Mouse (Mus musculus): ENCODE measurements around the gene Wdr47. TPM values are rescaled to one million over a fixed set of nuclear protein-coding genes. Genes with fewer than 3 reads are reported as not detected.
"Not testable (repeated sequence)": the region's sequence is repeated elsewhere in the genome, so short reads cannot be mapped to it uniquely, and the experiment has no call there.

Gene Wdr47
- 70.8 and 72.9 TPM in 2 replicates for polyA plus RNA-seq (2015; fragmentation: Nextera tagmentation; extraction: Ambion mirVana)

DNA sequence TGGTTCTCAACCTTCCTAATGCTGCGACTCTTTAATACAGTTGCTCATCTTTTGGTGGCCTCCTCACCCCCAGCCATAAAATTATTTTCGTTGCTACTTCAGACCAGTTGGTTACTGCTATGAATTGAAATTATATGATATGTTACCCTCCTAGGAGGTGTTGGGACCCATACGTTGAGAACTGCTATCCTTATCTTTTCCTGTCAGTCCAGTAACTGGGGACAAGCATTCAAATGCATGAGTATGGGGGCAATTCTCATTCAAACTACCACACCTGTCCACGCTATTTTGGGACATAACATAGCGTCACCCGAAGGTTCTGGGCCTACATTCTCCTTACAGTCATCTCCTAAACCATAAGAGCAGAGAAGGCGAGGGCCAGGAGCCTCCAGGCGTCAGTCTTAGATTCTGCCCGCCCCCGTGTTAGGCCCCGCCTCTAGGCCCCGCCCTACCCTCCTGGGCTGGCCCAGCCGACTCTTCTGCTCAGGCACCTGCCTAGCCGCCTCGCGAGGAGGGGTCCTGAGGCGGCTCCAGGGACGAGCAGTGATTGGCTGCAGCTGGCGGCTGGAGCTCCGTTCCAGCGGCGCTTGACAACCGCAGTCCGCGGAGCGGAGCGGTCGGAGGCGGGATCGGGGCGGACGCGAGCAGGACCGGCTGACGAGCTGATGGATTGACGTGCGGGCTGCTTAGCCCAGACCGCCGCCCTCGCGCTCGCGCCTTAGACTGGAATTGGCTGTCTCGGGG lies at the start of gene Wdr47:
Wdr47 (plus strand) TSS at position 494 of the 744 bp plus-strand sequence.
- Histone ChIP-seq H3K4me2 (peak within 1 kb of the TSS; percentile 83), H3K36me3 (ENCODE audit: poor library complexity, severe bottlenecking) (no peaks in the 10 kb centered on the region), H3K9me3 (replicated peaks) (no peaks in the 10 kb centered on the region), H3K9ac (peak within 1 kb of the TSS; percentile 94), H3K27me3 (no peaks in the 10 kb centered on the region), H3K4me1 (peaks cover 18% of the 10 kb centered on the region), H3K4me3 (peak within 1 kb of the TSS; percentile 95), H3K27ac (peak within 1 kb of the TSS; percentile 96)
- WGBS, result 6% methylated on average over 41 of the region's 44 CpGs
- ATAC-seq, result peak; percentile 99

GRCm38 (mm10) chr3:108542299-108542698 lies 48.8 kb upstream of the Wdr47 start:
- ATAC-seq, result no peak
- H3K36me3 ChIP-seq (ENCODE audit: poor library complexity, severe bottlenecking), result no peaks in the 10 kb centered on the region
- no peaks in the 10 kb centered on the region for H3K9me3 ChIP-seq (replicated peaks)
- no peak overlapping the region for H3K4me3 ChIP-seq
- 0 out of 2 replicates have a peak, but pooled peaks cover 4% of the 10 kb centered on the region for H3K4me1 ChIP-seq
- no peak overlapping the region for H3K4me2 ChIP-seq
- no peak overlapping the region for H3K27ac ChIP-seq
- 0 out of 2 replicates have a peak, but pooled peaks cover 3% of the 10 kb centered on the region for H3K27me3 ChIP-seq
- H3K9ac ChIP-seq, result no peak overlapping the region
- 87% methylated on average over 11 of the region's 11 CpGs for WGBS

- Histone ChIP-seq H3K27me3 (no peaks in the 10 kb centered on the region), H3K4me1 (peaks cover 6% of the 10 kb centered on the region), H3K36me3 (ENCODE audit: poor library complexity, severe bottlenecking) (peaks cover 24% of the 10 kb centered on the region), H3K4me2 (peak overlapping the region; percentile 78), H3K9ac (peak overlapping the region; percentile 98), H3K9me3 (replicated peaks) (no peaks in the 10 kb centered on the region), H3K27ac (peak overlapping the region; percentile 90), H3K4me3 (peak overlapping the region; percentile 77)
- under 1% methylated on average over 32 of the region's 42 CpGs for WGBS
- ATAC-seq, result peak; percentile 80
Measured at GRCm38 (mm10) chr3:108554111-108554561, 36.9 kb upstream of the Wdr47 start.

- ATAC-seq, result peak; percentile 98
Measured at GRCm38 (mm10) chr3:108554587-108555312, 36.3 kb upstream of the Wdr47 start.

DNA sequence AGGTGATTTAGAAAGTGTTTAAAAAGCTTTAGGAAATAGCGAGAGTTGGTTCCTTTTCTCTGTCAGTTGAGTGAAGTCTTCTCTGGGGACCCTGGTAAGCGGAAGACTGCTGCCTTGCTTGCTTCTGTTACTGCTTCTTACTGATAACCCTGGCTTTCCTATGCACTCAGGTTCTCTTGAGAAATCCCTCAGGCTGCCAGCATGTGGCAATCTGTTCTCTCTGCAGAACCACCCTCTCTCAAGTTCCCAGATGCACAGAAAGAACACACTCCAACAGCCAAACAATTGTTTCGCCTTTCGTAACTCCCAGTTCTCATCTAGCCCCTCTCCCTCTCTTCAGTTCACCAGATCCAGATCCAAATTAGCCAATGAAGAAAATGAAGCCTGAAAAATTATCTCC lies 33.2 kb upstream of the Wdr47 start:
- Histone ChIP-seq H3K9me3 (replicated peaks) (no peaks in the 10 kb centered on the region), H3K4me1 (peaks cover 20% of the 10 kb centered on the region), H3K4me3 (no peak overlapping the region), H3K4me2 (no peak overlapping the region), H3K27ac (no peak overlapping the region), H3K27me3 (no peaks in the 10 kb centered on the region), H3K9ac (no peak overlapping the region), H3K36me3 (ENCODE audit: poor library complexity, severe bottlenecking) (peaks cover 34% of the 10 kb centered on the region)
- WGBS, result 96% methylated on average over 4 of the region's 4 CpGs
- no peak for ATAC-seq

More at GRCm38 (mm10) chr3:108554587-108555312, 36.3 kb upstream of the Wdr47 start:
- Histone ChIP-seq H3K4me2 (peak overlapping the region; percentile 78), H3K36me3 (ENCODE audit: poor library complexity, severe bottlenecking) (peaks cover 28% of the 10 kb centered on the region), H3K4me1 (peaks cover 6% of the 10 kb centered on the region), H3K27ac (peak overlapping the region; percentile 90), H3K9ac (peak overlapping the region; percentile 98), H3K27me3 (no peaks in the 10 kb centered on the region), H3K4me3 (peak overlapping the region; percentile 77), H3K9me3 (replicated peaks) (no peaks in the 10 kb centered on the region)
- WGBS, result 17% methylated on average over 22 of the region's 22 CpGs

- 0% methylated on average over 38 of the region's 45 CpGs for WGBS
- peaks cover 29% of the 10 kb centered on the region for H3K36me3 ChIP-seq (ENCODE audit: poor library complexity, severe bottlenecking)
- H3K9ac ChIP-seq, result peak within 1 kb of the TSS; percentile 84
- peak within 1 kb of the TSS; percentile 71 for H3K4me3 ChIP-seq
- H3K4me1 ChIP-seq, result peaks cover 19% of the 10 kb centered on the region
- ATAC-seq, result peak; percentile 97
- H3K27ac ChIP-seq, result peak within 1 kb of the TSS; percentile 94
- no peaks in the 10 kb centered on the region for H3K27me3 ChIP-seq
- peak within 1 kb of the TSS; percentile 66 for H3K4me2 ChIP-seq
- H3K9me3 ChIP-seq (replicated peaks), result no peaks in the 10 kb centered on the region
Measured at GRCm38 (mm10) chr3:108562133-108562730, 28.8 kb upstream of the Wdr47 start, which contains the start of gene Tmem167b. Gene Tmem167b (minus strand): TSS chr3:108562466.

- H3K9me3 ChIP-seq (replicated peaks), result no peaks in the 10 kb centered on the region
- peak overlapping the region; percentile 94 for H3K27ac ChIP-seq
- peaks cover 21% of the 10 kb centered on the region for H3K4me1 ChIP-seq
- WGBS, result 12% methylated on average over 15 of the region's 15 CpGs
- peak overlapping the region; percentile 66 for H3K4me2 ChIP-seq
- peak; percentile 73 for ATAC-seq
- peaks cover 24% of the 10 kb centered on the region for H3K36me3 ChIP-seq (ENCODE audit: poor library complexity, severe bottlenecking)
- no peaks in the 10 kb centered on the region for H3K27me3 ChIP-seq
- H3K4me3 ChIP-seq, result peak overlapping the region; percentile 71
- H3K9ac ChIP-seq, result peak overlapping the region; percentile 38
Measured at GRCm38 (mm10) chr3:108562777-108563271, 28.3 kb upstream of the Wdr47 start.

DNA sequence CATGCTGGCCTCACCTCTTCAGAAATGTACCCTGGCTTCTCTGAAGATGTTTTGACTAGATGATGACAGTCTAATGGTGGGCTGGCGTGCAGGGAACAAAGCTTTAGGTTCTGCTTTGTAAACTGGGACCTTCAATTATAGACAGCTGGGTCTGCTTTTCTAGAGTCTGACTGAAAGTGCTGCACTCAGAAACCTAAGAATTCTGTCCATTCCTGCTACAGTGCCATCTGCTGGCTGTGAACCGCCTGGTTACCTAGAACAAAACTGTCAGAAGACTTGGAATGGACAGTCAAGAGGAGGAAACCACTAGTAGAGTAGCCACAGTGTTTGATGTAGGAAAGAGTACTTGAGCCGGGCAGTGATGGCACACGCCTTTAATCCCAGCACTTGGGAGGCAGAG lies 27.8 kb upstream of the Wdr47 start:
- 2% methylated on average over 4 of the region's 4 CpGs for WGBS
- Histone ChIP-seq H3K4me2 (peak overlapping the region; percentile 66), H3K27ac (peak overlapping the region; percentile 94), H3K4me3 (peak overlapping the region; percentile 71), H3K4me1 (peaks cover 26% of the 10 kb centered on the region), H3K9ac (peak overlapping the region; percentile 38), H3K9me3 (replicated peaks) (no peaks in the 10 kb centered on the region), H3K27me3 (no peaks in the 10 kb centered on the region), H3K36me3 (ENCODE audit: poor library complexity, severe bottlenecking) (peaks cover 19% of the 10 kb centered on the region)
- ATAC-seq, result peak; percentile 29; the same call in 1 of the 2 replicates

DNA sequence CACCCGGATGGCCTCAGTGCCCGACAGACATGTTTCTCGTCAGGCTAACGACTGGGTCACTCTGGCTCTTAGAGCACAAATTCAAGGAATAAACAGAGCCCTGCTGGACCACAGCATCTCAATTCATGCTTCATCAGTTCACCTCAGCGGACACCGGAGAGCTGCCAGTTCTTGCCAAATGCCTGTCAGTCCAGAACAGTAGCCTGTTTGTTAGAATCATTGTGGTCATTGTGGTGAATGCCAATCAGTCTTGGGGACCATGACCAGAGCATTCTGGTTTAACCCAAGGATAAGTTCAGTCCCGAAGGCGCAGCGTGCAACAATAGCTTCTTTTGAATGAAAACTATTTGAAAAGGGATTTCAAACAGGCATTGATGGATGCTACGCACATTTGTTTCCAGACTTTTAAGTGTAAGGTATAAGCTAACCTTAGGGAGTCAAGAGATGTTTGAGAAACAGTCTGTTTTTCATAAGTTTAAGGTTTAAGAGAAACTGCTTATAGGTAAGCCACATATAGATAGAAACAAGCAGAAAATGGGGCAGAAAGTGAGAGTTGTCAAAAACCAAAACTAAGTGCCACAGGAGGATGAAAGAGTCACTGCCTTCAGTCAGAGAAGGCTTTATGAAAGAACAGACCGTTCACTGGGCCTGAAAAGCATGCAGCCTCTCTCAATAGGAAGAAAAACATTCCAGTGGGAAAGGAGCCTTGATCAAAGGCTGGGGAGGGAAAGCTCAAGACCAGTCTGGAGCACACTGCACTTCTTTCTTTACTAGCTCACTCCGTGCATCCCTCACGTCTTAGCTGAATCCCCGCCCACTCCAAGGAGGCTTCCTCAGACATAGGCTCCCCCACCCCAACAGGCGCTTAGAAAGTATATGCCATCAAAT lies 22.8 kb upstream of the Wdr47 start:
- 7% methylated on average over 15 of the region's 15 CpGs for WGBS
- Histone ChIP-seq H3K36me3 (ENCODE audit: poor library complexity, severe bottlenecking) (no peaks in the 10 kb centered on the region), H3K9ac (peak overlapping the region; percentile 8; the same call in 1 of the 2 replicates), H3K4me1 (peaks cover 28% of the 10 kb centered on the region), H3K4me3 (no peak overlapping the region), H3K4me2 (peak overlapping the region; percentile 23), H3K27me3 (no peaks in the 10 kb centered on the region), H3K9me3 (replicated peaks) (no peaks in the 10 kb centered on the region), H3K27ac (peak overlapping the region; percentile 81)
- peak; percentile 29; the same call in 1 of the 2 replicates for ATAC-seq

GRCm38 (mm10) chr3:108569636-108570035 lies 21.4 kb upstream of the Wdr47 start:
- H3K27me3 ChIP-seq; H3K4me3 ChIP-seq; H3K9me3 ChIP-seq (replicated peaks); H3K27ac ChIP-seq; H3K36me3 ChIP-seq (ENCODE audit: poor library complexity, severe bottlenecking); ATAC-seq; H3K4me2 ChIP-seq; H3K9ac ChIP-seq: not testable (repeated sequence)
- peaks cover 39% of the 10 kb centered on the region for H3K4me1 ChIP-seq
- WGBS, result 62% methylated on average over 3 of the region's 3 CpGs

DNA sequence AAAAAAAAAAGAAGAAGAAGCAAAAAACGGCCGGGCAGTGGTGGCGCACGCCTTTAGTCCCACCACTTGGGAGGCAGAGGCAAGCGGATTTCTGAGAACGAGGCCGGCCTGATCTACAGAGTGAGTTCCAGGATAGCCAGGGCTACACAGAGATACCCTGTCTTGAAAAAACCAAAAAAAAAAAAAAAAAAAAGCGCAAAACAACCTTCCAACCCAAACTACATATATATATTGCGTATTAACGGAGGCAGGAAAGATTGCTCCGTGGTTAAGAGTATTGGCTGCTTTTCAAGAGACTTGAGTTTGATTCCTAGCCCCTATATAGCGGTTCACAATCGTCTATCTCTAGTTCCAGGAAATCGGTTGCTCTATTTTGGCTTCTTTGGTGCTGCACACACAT lies 20.3 kb upstream of the Wdr47 start:
- H3K9me3 ChIP-seq (replicated peaks), result no peaks in the 10 kb centered on the region
- no peaks in the 10 kb centered on the region for H3K27me3 ChIP-seq
- H3K36me3 ChIP-seq (ENCODE audit: poor library complexity, severe bottlenecking), result no peaks in the 10 kb centered on the region
- H3K4me3 ChIP-seq, result no peak overlapping the region
- H3K4me2 ChIP-seq, result peak overlapping the region; percentile 78
- 89% methylated on average over 14 of the region's 14 CpGs for WGBS
- no peak overlapping the region for H3K27ac ChIP-seq
- H3K9ac ChIP-seq, result no peak overlapping the region
- no peak for ATAC-seq
- peaks cover 39% of the 10 kb centered on the region for H3K4me1 ChIP-seq
